Mouse (Mus musculus) heart, postnatal 0 days (tissue): ENCODE data around the gene Tube1.

Experiments
- CTCF ChIP-seq: IDR thresholded peaks from 2 replicates; pipeline ENCODE4 v1.5.1; 2016; ENCODE audit warnings: antibody characterized with exemption, control low read depth, low read depth
- EP300 ChIP-seq: IDR thresholded peaks from 2 replicates; pipeline ENCODE4 v1.6.1; 2016; ENCODE audit warnings: antibody characterized with exemption, low read depth

DNA sequence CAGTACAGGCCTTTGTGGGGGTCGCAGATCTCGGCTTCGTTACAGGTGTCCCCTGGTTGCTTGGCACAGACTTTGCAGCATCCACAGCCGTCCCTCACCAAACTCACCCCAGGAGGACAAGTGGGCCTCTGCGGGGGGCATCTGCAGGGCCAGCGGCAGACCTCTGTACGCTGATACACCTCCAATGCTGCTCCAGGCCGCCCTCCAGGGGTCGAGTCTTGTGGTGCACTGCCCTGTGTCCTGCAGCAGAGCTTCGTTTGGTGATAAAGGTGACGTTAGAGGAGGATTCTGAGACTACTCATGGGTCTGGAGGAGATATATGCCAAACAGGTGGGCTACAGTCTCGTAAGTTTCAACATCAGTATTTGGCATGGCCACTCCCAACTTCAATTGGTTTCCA lies 24.5 kb downstream of the Tube1 start:
- no peak for TF ChIP-seq EP300
- no peak for TF ChIP-seq CTCF
